Mouse (Mus musculus): ENCODE results near the gene Tmem98. TPM values are rescaled to one million over a fixed set of nuclear protein-coding genes. Genes with fewer than 3 reads are reported as not detected.

Tmem98 gene
- 93.2 and 95.0 TPM in 2 replicates for polyA plus RNA-seq (2015; fragmentation: Nextera tagmentation; extraction: Ambion mirVana)

DNA sequence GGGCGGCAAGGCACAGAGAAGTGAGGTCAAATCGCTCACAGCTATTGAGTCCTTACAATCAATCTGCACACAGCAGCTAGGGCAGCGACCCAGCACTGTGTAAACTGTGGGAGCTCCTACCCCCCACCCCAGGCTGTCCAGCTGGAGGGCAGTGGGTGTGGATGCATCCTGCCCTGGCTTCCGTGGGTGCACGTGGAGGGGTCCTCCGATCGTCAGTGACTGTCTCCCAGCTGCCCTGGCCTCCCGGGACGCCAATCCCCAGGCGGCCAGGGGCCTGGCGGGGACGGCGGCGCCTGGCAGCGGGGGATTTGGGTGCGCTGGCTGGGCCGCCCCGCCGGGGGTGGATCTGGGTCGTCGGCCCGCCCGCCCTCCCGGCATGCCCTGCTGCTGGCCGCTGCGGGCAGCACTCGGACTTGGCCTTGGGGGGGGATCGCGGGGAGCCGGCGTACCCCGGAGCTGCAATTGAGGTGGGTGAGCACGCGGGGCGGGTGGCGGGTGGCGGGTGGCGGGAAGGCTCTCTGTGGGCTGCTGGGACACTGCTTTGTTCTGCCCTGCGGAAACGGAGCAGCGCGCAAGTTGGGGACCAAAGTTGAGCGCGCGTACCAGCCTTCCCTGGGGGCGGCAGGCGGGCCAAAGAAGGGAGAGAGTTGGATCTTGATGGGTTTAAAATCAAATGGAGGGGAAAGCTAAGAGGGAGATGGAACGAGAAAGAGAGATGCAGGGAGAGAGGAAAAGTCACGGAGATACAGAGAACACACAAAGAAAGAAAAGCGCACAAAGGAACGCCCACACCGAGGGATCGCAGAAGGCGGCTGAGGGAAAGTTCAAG is at the start of gene Tmem98:
Tmem98 (plus strand) TSS at position 183 of the 829 bp plus-strand sequence.
- H3K4me2 ChIP-seq (ENCODE audit: low read length): peak within 1 kb of the TSS; percentile 85
- TF ChIP-seq CTCF (IDR thresholded peaks at IDR 0.05; ENCODE audit: low read depth): no peak
- peak within 1 kb of the TSS; percentile 63 for H3K4me3 ChIP-seq (replicated peaks; ENCODE audit: low read depth, low read length)
- no peaks in the 10 kb centered on the region for H3K27me3 ChIP-seq (ENCODE audit: insufficient read depth, low read length)
- DNase-seq (ENCODE audit: low spot score): peak; percentile 68
- H3K4me1 ChIP-seq (replicated peaks; ENCODE audit: insufficient read depth, low read length): peaks cover 5% of the 10 kb centered on the region; the same call in 1 of the 2 replicates
- WGBS: under 1% methylated on average over 52 of the region's 54 CpGs
- peaks cover 6% of the 10 kb centered on the region; the same call in 1 of the 2 replicates for H3K36me3 ChIP-seq (ENCODE audit: insufficient read depth, low read length)
- peak within 1 kb of the TSS; percentile 77 for H3K27ac ChIP-seq
- peak within 1 kb of the TSS; percentile 83 for H3K9ac ChIP-seq (ENCODE audit: low read depth, low read length)
- peak; percentile 77 for ATAC-seq (replicated peaks; ENCODE audit: low FRiP score, low read depth)
- no peaks in the 10 kb centered on the region for H3K9me3 ChIP-seq (replicated peaks; ENCODE audit: low read length)

GRCm38 (mm10) chr11:80761285-80761974 is 48.5 kb upstream of the Tmem98 start:
- Histone ChIP-seq H3K4me2 (ENCODE audit: low read length) (no peak overlapping the region), H3K9me3 (replicated peaks; ENCODE audit: low read length) (no peaks in the 10 kb centered on the region), H3K9ac (ENCODE audit: low read depth, low read length) (no peak overlapping the region), H3K27me3 (ENCODE audit: insufficient read depth, low read length) (no peaks in the 10 kb centered on the region), H3K27ac (no peak overlapping the region), H3K36me3 (ENCODE audit: insufficient read depth, low read length) (no peaks in the 10 kb centered on the region), H3K4me1 (replicated peaks; ENCODE audit: insufficient read depth, low read length) (no peaks in the 10 kb centered on the region), H3K4me3 (replicated peaks; ENCODE audit: low read depth, low read length) (no peak overlapping the region)
- WGBS: 75% methylated on average over 3 of the region's 3 CpGs
- no peak for ATAC-seq (replicated peaks; ENCODE audit: low FRiP score, low read depth)
- no peak for TF ChIP-seq CTCF (IDR thresholded peaks at IDR 0.05; ENCODE audit: low read depth)
- DNase-seq (ENCODE audit: low spot score): no peak

DNA sequence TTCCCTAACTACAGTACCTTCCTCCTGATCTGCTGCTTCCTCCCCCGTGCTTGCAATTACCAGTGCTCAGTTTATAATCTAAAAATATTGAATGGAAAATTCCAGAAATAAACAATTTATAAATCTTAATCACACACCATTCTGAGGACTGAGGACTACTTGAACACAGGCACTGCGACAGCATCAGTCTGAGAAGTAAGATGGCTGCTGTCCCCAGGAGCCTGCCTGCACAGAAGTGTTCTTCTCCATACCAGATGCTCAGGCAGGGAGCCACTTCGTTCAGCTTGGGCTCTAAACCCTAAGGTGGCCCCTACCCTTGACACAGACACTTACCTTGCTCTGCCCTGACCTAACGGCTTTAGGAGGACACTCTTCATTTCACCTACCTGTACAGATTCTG is 47.9 kb upstream of the Tmem98 start:
- DNase-seq (ENCODE audit: low spot score): no peak
- Histone ChIP-seq H3K4me2 (ENCODE audit: low read length) (no peak overlapping the region), H3K9ac (ENCODE audit: low read depth, low read length) (no peak overlapping the region), H3K4me1 (replicated peaks; ENCODE audit: insufficient read depth, low read length) (no peaks in the 10 kb centered on the region), H3K4me3 (replicated peaks; ENCODE audit: low read depth, low read length) (no peak overlapping the region), H3K36me3 (ENCODE audit: insufficient read depth, low read length) (no peaks in the 10 kb centered on the region), H3K27ac (no peak overlapping the region), H3K27me3 (ENCODE audit: insufficient read depth, low read length) (no peaks in the 10 kb centered on the region), H3K9me3 (replicated peaks; ENCODE audit: low read length) (no peaks in the 10 kb centered on the region)
- 71% methylated on average over 4 of the region's 4 CpGs for WGBS
- ATAC-seq (replicated peaks; ENCODE audit: low FRiP score, low read depth): no peak
- TF ChIP-seq CTCF (IDR thresholded peaks at IDR 0.05; ENCODE audit: low read depth): no peak

- Histone ChIP-seq H3K27me3 (ENCODE audit: insufficient read depth, low read length) (no peaks in the 10 kb centered on the region), H3K9me3 (replicated peaks; ENCODE audit: low read length) (no peaks in the 10 kb centered on the region), H3K4me1 (replicated peaks; ENCODE audit: insufficient read depth, low read length) (no peaks in the 10 kb centered on the region; the same call in 1 of the 2 replicates), H3K9ac (ENCODE audit: low read depth, low read length) (no peak overlapping the region), H3K27ac (peak overlapping the region; percentile 15; the same call in 1 of the 2 replicates), H3K36me3 (ENCODE audit: insufficient read depth, low read length) (no peaks in the 10 kb centered on the region), H3K4me2 (ENCODE audit: low read length) (no peak overlapping the region), H3K4me3 (replicated peaks; ENCODE audit: low read depth, low read length) (no peak overlapping the region)
- ATAC-seq (replicated peaks; ENCODE audit: low FRiP score, low read depth): no peak
- TF ChIP-seq CTCF (IDR thresholded peaks at IDR 0.05; ENCODE audit: low read depth): no peak
- DNase-seq (ENCODE audit: low spot score): no peak
- 90% methylated on average over 4 of the region's 4 CpGs for WGBS
These were observed 43.9 kb upstream of the Tmem98 start for GRCm38 (mm10) chr11:80766068-80766467.

GRCm38 (mm10) chr11:80766472-80767319 is 43.3 kb upstream of the Tmem98 start:
- Histone ChIP-seq H3K9me3 (replicated peaks; ENCODE audit: low read length) (no peaks in the 10 kb centered on the region), H3K27ac (peak overlapping the region; percentile 15; the same call in 1 of the 2 replicates), H3K27me3 (ENCODE audit: insufficient read depth, low read length) (no peaks in the 10 kb centered on the region), H3K4me1 (replicated peaks; ENCODE audit: insufficient read depth, low read length) (peaks cover 4% of the 10 kb centered on the region; the same call in 1 of the 2 replicates), H3K9ac (ENCODE audit: low read depth, low read length) (no peak overlapping the region), H3K4me3 (replicated peaks; ENCODE audit: low read depth, low read length) (no peak overlapping the region), H3K4me2 (ENCODE audit: low read length) (no peak overlapping the region), H3K36me3 (ENCODE audit: insufficient read depth, low read length) (no peaks in the 10 kb centered on the region)
- no peak for TF ChIP-seq CTCF (IDR thresholded peaks at IDR 0.05; ENCODE audit: low read depth)
- DNase-seq (ENCODE audit: low spot score): no peak
- 69% methylated on average over 6 of the region's 6 CpGs for WGBS
- ATAC-seq (replicated peaks; ENCODE audit: low FRiP score, low read depth): no peak

GRCm38 (mm10) chr11:80767320-80767617 is 42.7 kb upstream of the Tmem98 start:
- DNase-seq (ENCODE audit: low spot score) (no peak), ATAC-seq (replicated peaks; ENCODE audit: low FRiP score, low read depth) (no peak)
- Histone ChIP-seq H3K9ac (ENCODE audit: low read depth, low read length) (no peak overlapping the region), H3K4me2 (ENCODE audit: low read length) (no peak overlapping the region), H3K27me3 (ENCODE audit: insufficient read depth, low read length) (no peaks in the 10 kb centered on the region), H3K27ac (no peak overlapping the region), H3K4me1 (replicated peaks; ENCODE audit: insufficient read depth, low read length) (peaks cover 7% of the 10 kb centered on the region; the same call in 1 of the 2 replicates), H3K4me3 (replicated peaks; ENCODE audit: low read depth, low read length) (no peak overlapping the region), H3K9me3 (replicated peaks; ENCODE audit: low read length) (no peaks in the 10 kb centered on the region), H3K36me3 (ENCODE audit: insufficient read depth, low read length) (no peaks in the 10 kb centered on the region)
- no peak for TF ChIP-seq CTCF (IDR thresholded peaks at IDR 0.05; ENCODE audit: low read depth)
- 43% methylated on average over 3 of the region's 3 CpGs for WGBS
